Comparison of ENCODE assay signal across 10 mouse cellular contexts in genomic region chr5:24575948-24576347, GRCm38 (mm10). TPM values are rescaled to one million over a fixed set of nuclear protein-coding genes. Genes with fewer than 3 reads are reported as not detected.
DNase-seq lines count a peak whose midpoint lies in the region; ATAC-seq and TF ChIP-seq lines count a peak whose summit lies in the region.
"Had no signal": no experiment of that assay in that cellular context is flagged by ENCODE, and none has a peak within 500 bp of the region (broad histone marks: within the 10 kb centered on the region; RNA-seq: fewer than 3 reads in every experiment).

No protein-coding gene starts in this region.

- no peak for ATAC-seq in heart, embryonic 14.5 days (ENCODE audit: insufficient number of reproducible peaks, insufficient read depth, low FRiP score, low read depth)
- ATAC-seq in hindbrain, embryonic 12.5 days (ENCODE audit: low FRiP score), result no peak
- no peak for ATAC-seq in midbrain, embryonic 11.5 days (ENCODE audit: low FRiP score)

- no peaks in the 10 kb centered on the region for H3K9me3 ChIP-seq in heart, embryonic 14.5 days (ENCODE audit: control insufficient read depth, low read length)
- no peaks in the 10 kb centered on the region for H3K9me3 ChIP-seq in ES-E14 (ENCODE audit: control insufficient read depth, insufficient read depth, low read depth, low read length)
- H3K9me3 ChIP-seq in hindbrain, embryonic 12.5 days (replicated peaks), result no peaks in the 10 kb centered on the region
- H3K9me3 ChIP-seq in midbrain, embryonic 11.5 days (ENCODE audit: control insufficient read depth, low read length), result no peaks in the 10 kb centered on the region

- no peak overlapping the region for H3K27ac ChIP-seq in heart, embryonic 14.5 days (replicated peaks in 1 of 2; ENCODE audit: control insufficient read depth in 1 of 2, insufficient read depth in 1 of 2, low read depth in 2 of 2, low read length in 2 of 2)
- no peak overlapping the region for H3K27ac ChIP-seq in ES-E14 (ENCODE audit: insufficient read depth, low read depth, low read length, poor library complexity, severe bottlenecking)
- H3K27ac ChIP-seq in hindbrain, embryonic 12.5 days, result no peak overlapping the region
- no peak overlapping the region for H3K27ac ChIP-seq in midbrain, embryonic 11.5 days (ENCODE audit: low read depth, low read length)

- no peak for DNase-seq in heart, postnatal 4 days
- DNase-seq in ES-E14 (ENCODE audit: low read depth, low spot score), result no peak
- peak; percentile 56 for DNase-seq in midbrain, embryonic 11.5 days (ENCODE audit: low spot score, missing footprints)
- no peak for DNase-seq in frontal cortex, postnatal 14 days (ENCODE audit: low spot score in 2 of 2)
- DNase-seq in thymus, adult 18-20 months, result no peak
- no peak for DNase-seq in adrenal gland, postnatal 36 days

- H3K4me2 ChIP-seq in heart, embryonic 14.5 days (ENCODE audit: low read length), result peak overlapping the region; percentile 74
- H3K4me2 ChIP-seq in hindbrain, embryonic 12.5 days (replicated peaks), result peak overlapping the region; percentile 89
- peak overlapping the region; percentile 74 for H3K4me2 ChIP-seq in midbrain, embryonic 11.5 days

- H3K4me3 ChIP-seq in heart, embryonic 14.5 days (ENCODE audit: control insufficient read depth in 1 of 2, insufficient read depth in 1 of 2, low read depth in 1 of 2, low read length in 2 of 2), result no peak overlapping the region
- peak overlapping the region in 1 of 2 experiments; percentile 86; a peak in 2 of 4 replicates for H3K4me3 ChIP-seq in ES-E14 (ENCODE audit: insufficient read depth in 1 of 2, low read depth in 1 of 2, low read length in 2 of 2, poor library complexity in 1 of 2, severe bottlenecking in 1 of 2)
- H3K4me3 ChIP-seq in hindbrain, embryonic 12.5 days, result peak overlapping the region; percentile 76; the same call in 1 of the 2 replicates
- peak overlapping the region; percentile 84; the same call in 1 of the 2 replicates for H3K4me3 ChIP-seq in midbrain, embryonic 11.5 days (ENCODE audit: low read depth, low read length)

- WGBS in heart, embryonic 14.5 days, result 87% methylated on average over 1 of the region's 1 CpGs
- 85% methylated on average over 1 of the region's 1 CpGs for WGBS in hindbrain, embryonic 12.5 days
- WGBS in midbrain, embryonic 11.5 days, result 89% methylated on average over 1 of the region's 1 CpGs

- H3K27me3 ChIP-seq in heart, embryonic 14.5 days (ENCODE audit: control insufficient read depth, insufficient read depth, low read length), result no peaks in the 10 kb centered on the region
- no peaks in the 10 kb centered on the region for H3K27me3 ChIP-seq in hindbrain, embryonic 12.5 days
- H3K27me3 ChIP-seq in midbrain, embryonic 11.5 days (ENCODE audit: control insufficient read depth, insufficient read depth, low read length), result no peaks in the 10 kb centered on the region

- in situ Hi-C loops in ES-E14 (cut with MboI; ENCODE audit: low sequenced_read_pairs in 2 of 2, unreplicated experiment in 2 of 2), result no loop called here

- peaks cover 8 to 14% of the 10 kb centered on the region in 2 experiments for H3K4me1 ChIP-seq in heart, embryonic 14.5 days (ENCODE audit: control insufficient read depth in 2 of 2, insufficient read depth in 2 of 2, low read length in 2 of 2)
- H3K4me1 ChIP-seq in ES-E14 (ENCODE audit: control insufficient read depth in 2 of 2, insufficient read depth in 2 of 2, low read length in 2 of 2, poor library complexity in 1 of 2), result peaks cover 0 to 2% of the 10 kb centered on the region in 2 experiments; a peak in 1 of 4 replicates
- peaks cover 15% of the 10 kb centered on the region for H3K4me1 ChIP-seq in hindbrain, embryonic 12.5 days
- H3K4me1 ChIP-seq in midbrain, embryonic 11.5 days (ENCODE audit: control insufficient read depth, insufficient read depth, low read length), result peaks cover 10% of the 10 kb centered on the region

- peaks cover 47% of the 10 kb centered on the region for H3K36me3 ChIP-seq in heart, embryonic 14.5 days (ENCODE audit: control insufficient read depth, insufficient read depth, low read length)
- peaks cover 39% of the 10 kb centered on the region for H3K36me3 ChIP-seq in ES-E14 (ENCODE audit: control insufficient read depth, insufficient read depth, low read length, poor library complexity, severe bottlenecking)
- H3K36me3 ChIP-seq in hindbrain, embryonic 12.5 days, result peaks cover 43% of the 10 kb centered on the region
- peaks cover 26% of the 10 kb centered on the region for H3K36me3 ChIP-seq in midbrain, embryonic 11.5 days (ENCODE audit: control insufficient read depth, insufficient read depth, low read length)

- H3K9ac ChIP-seq in heart, embryonic 14.5 days (ENCODE audit: low read length), result peak overlapping the region; percentile 81; the same call in 1 of the 2 replicates
- peak overlapping the region; percentile 93; the same call in 1 of the 2 replicates for H3K9ac ChIP-seq in ES-E14 (ENCODE audit: insufficient read depth, low read depth, low read length, poor library complexity, severe bottlenecking)
- H3K9ac ChIP-seq in hindbrain, embryonic 12.5 days, result 0 out of 2 replicates have a peak overlapping the region, but pooled peaks have one; percentile 76
- no peak overlapping the region; the same call in 1 of the 2 replicates for H3K9ac ChIP-seq in midbrain, embryonic 11.5 days (ENCODE audit: low read length)

TF ChIP-seq in ES-E14, 5 proteins besides CTCF, POLR2A, EP300 and RAD21:
- TF ChIP-seq HCFC1 (IDR thresholded peaks at IDR 0.05; ENCODE audit: borderline replicate concordance, insufficient read depth, low read length) (no peak), MAFK (IDR thresholded peaks at IDR 0.05; ENCODE audit: insufficient read depth, low read depth, low read length) (no peak), ZC3H11A (IDR thresholded peaks at IDR 0.05; ENCODE audit: borderline replicate concordance, low read depth, low read length) (no peak), CHD2 (IDR thresholded peaks at IDR 0.05; ENCODE audit: low read depth, low read length) (no peak)

RNA-seq across cellular contexts. Expression of gene Abcf2, which starts 1.3 kb away (rescaled TPM):
- polyA plus RNA-seq in heart, embryonic 14.5 days (2014; fragmentation: Nextera tagmentation; extraction: Ambion mirVana), result 57.4 and 60.8 TPM in 2 replicates
- total RNA-seq in heart, postnatal 4 days (2021), result 10 to 100 TPM; 47.4 to 49.3 TPM
- total RNA-seq in ES-E14 (2012; rRNA removed), result 139 and 171 TPM in 2 replicates
- polyA plus RNA-seq in hindbrain, embryonic 12.5 days (2016; fragmentation: Nextera tagmentation; extraction: Ambion mirVana), result 108 and 110 TPM in 2 replicates
- polyA plus RNA-seq in midbrain, embryonic 11.5 days (2014; fragmentation: Nextera tagmentation; extraction: Ambion mirVana), result 143 and 147 TPM in 2 replicates
- total RNA-seq in adrenal gland, postnatal 36 days (2021), result 10 to 100 TPM; 69.3 to 79.2 TPM

RNA-seq across cellular contexts. Expression of gene Chpf2, which starts 10.6 kb away (rescaled TPM):
- polyA plus RNA-seq in heart, embryonic 14.5 days (2014; fragmentation: Nextera tagmentation; extraction: Ambion mirVana), result 8.6 and 8.9 TPM in 2 replicates
- total RNA-seq in heart, postnatal 4 days (2021), result 10 to 100 TPM; 19.9 to 21.6 TPM
- total RNA-seq in ES-E14 (2012; rRNA removed), result 23.0 and 23.7 TPM in 2 replicates
- polyA plus RNA-seq in hindbrain, embryonic 12.5 days (2016; fragmentation: Nextera tagmentation; extraction: Ambion mirVana), result 22.3 and 23.1 TPM in 2 replicates
- 7.2 and 9.6 TPM in 2 replicates for polyA plus RNA-seq in midbrain, embryonic 11.5 days (2014; fragmentation: Nextera tagmentation; extraction: Ambion mirVana)
- total RNA-seq in adrenal gland, postnatal 36 days (2021), result 10 to 100 TPM; 35.7 to 52.5 TPM

RNA-seq across cellular contexts. Expression of gene 4931409K22Rik, which starts 19.3 kb away (rescaled TPM):
- not detected in 2 replicates for polyA plus RNA-seq in heart, embryonic 14.5 days (2014; fragmentation: Nextera tagmentation; extraction: Ambion mirVana)
- not detected for total RNA-seq in heart, postnatal 4 days (2021)
- 0.13 and 0.21 TPM in 2 replicates for total RNA-seq in ES-E14 (2012; rRNA removed)
- not detected in 2 replicates for polyA plus RNA-seq in hindbrain, embryonic 12.5 days (2016; fragmentation: Nextera tagmentation; extraction: Ambion mirVana)
- polyA plus RNA-seq in midbrain, embryonic 11.5 days (2014; fragmentation: Nextera tagmentation; extraction: Ambion mirVana), result not detected in 2 replicates
- not detected for total RNA-seq in adrenal gland, postnatal 36 days (2021)
- total RNA-seq: heart, postnatal 25 days had no signal
- polyA plus RNA-seq: macrophage had no signal

RNA-seq across cellular contexts. Expression of gene Asb10, which starts 35.2 kb away (rescaled TPM):
- polyA plus RNA-seq in heart, embryonic 14.5 days (2014; fragmentation: Nextera tagmentation; extraction: Ambion mirVana), result 5.0 and 6.3 TPM in 2 replicates
- total RNA-seq in heart, postnatal 4 days (2021), result 10 to 100 TPM; 19.8 to 23.1 TPM
- 0.18 and 0.53 TPM in 2 replicates for total RNA-seq in ES-E14 (2012; rRNA removed)
- polyA plus RNA-seq in hindbrain, embryonic 12.5 days (2016; fragmentation: Nextera tagmentation; extraction: Ambion mirVana), result 0.32 and 0.42 TPM in 2 replicates
- polyA plus RNA-seq in midbrain, embryonic 11.5 days (2014; fragmentation: Nextera tagmentation; extraction: Ambion mirVana), result 0.25 TPM in 2 replicates
- total RNA-seq in adrenal gland, postnatal 36 days (2021), result under 1 TPM in 1 of 2 experiments, not detected in 1; 0.49 TPM

RNA-seq across cellular contexts. Expression of gene Smarcd3, which starts 48.3 kb away (rescaled TPM):
- polyA plus RNA-seq in heart, embryonic 14.5 days (2014; fragmentation: Nextera tagmentation; extraction: Ambion mirVana), result 71.0 and 78.4 TPM in 2 replicates
- 10 to 100 TPM; 89.7 to 96.9 TPM for total RNA-seq in heart, postnatal 4 days (2021)
- 4.9 and 8.5 TPM in 2 replicates for total RNA-seq in ES-E14 (2012; rRNA removed)
- polyA plus RNA-seq in hindbrain, embryonic 12.5 days (2016; fragmentation: Nextera tagmentation; extraction: Ambion mirVana), result 78.4 and 83.2 TPM in 2 replicates
- 56.8 and 60.2 TPM in 2 replicates for polyA plus RNA-seq in midbrain, embryonic 11.5 days (2014; fragmentation: Nextera tagmentation; extraction: Ambion mirVana)
- 10 to 100 TPM; 16.0 to 17.4 TPM for total RNA-seq in adrenal gland, postnatal 36 days (2021)

Comparison
In these comparisons a context has a peak if more than half of its experiments do, and no peak if none do; other contexts are left out.
1. H3K4me3 ChIP-seq: peak in hindbrain, embryonic 12.5 days (single experiment) and midbrain, embryonic 11.5 days (single experiment); none in heart, embryonic 14.5 days (0 of 2).
2. Peak in every context shown above with its lines, with median percentiles within 50 percentile points of each other: H3K4me2 ChIP-seq.